Mouse (Mus musculus): ENCODE data around the gene Vgll2. TPM values are rescaled to one million over a fixed set of nuclear protein-coding genes. Genes with fewer than 3 reads are reported as not detected.

Vgll2 gene
- not detected in 2 replicates for polyA plus RNA-seq (2012; rRNA removed; ENCODE audit: low replicate concordance)

DNA sequence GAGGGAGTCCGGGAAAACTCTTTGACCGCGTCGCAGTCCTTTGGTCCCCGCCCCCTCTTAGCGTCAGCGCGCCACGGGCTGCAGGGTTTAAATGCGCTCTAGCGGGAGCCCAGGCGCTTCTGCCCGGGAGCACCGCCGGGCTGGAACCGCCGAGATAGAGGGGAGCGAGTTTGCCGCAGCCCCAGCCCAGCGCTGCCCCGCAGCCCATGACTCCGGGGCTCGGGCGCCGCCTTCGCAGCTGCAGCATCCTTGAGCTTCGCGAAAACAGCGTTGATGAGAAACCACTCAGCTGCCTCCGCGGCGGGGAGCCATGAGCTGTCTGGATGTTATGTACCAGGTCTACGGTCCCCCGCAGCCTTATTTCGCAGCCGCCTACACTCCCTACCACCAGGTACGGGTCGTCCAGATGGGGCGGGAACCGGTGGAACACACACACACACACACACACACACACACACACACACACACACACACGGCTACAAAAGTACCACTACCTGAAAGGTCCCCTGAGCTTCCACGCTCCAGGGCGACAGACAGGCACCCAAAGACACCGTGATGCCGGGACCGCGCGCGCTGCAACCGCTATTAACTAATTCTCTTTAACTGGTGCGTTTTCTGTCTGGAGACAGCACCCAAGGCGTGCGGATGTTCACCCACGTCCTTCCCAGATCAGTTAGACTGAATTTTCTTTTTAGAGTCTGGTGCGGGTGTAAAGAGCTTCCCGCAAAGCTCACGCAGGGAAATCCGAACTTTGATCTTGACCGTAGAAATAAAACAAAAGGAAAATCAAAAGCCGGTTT is at the start of gene Vgll2:
Gene Vgll2, plus strand, starts transcription at position 90 of the 800 bp plus-strand sequence.

Other genes starting within 250 kb of the Vgll2 start
- gene Ros1, start 172.7 kb downstream of the Vgll2 start, polyA plus RNA-seq (2012; rRNA removed; ENCODE audit: low replicate concordance), result 0.06 TPM in 1 of 2 replicates, not detected in the other
- 3.3 and 4.4 TPM in 2 replicates for gene Dcbld1, start 211.1 kb downstream of the Vgll2 start, polyA plus RNA-seq (2012; rRNA removed; ENCODE audit: low replicate concordance)